Mouse (Mus musculus): ENCODE data around the gene Rufy1. TPM values are rescaled to one million over a fixed set of nuclear protein-coding genes. Genes with fewer than 3 reads are reported as not detected.
A peak's percentile ranks its signal among the peaks of the same experiment; 100 is the strongest.

The Rufy1 gene
- polyA plus RNA-seq, 1 experiment, result 10.7 TPM

DNA sequence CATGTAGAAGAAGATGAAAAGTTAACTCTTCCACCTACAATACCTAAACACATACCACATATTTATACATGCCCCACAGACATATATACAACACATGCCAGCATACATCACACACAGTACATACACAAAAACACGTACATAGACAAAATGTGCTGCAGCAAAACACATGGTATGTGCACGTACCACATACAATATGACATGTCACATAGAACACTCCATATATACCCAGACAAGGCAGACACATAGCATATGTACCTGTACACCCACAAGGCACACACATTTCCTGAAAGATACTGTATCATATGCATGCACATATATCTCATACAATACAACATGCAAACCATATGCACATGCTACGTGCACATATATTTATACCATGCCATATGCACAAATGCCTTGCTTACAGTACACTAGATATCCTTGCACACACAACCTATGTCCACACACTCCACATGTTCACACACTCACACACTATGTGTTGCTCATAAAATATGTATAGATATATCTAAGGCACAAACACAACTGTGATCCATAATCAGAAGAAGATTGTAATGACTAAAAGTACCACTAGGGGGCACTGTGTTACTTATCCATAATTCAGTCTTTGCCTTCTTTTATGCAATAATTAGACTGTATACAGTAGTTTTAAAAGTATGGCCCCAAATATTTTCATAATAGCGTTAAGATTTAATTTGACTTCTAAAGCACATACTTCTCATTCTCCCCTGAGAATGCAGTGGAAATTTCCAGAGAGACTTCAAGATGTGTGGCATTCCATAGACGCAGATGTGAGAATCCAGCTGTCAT lies 12.5 kb upstream of the Rufy1 start:
- no peaks in the 10 kb centered on the region for H3K4me1 ChIP-seq (replicated peaks; ENCODE audit: control insufficient read depth, insufficient read depth, low read length)
- TF ChIP-seq POLR2A (IDR thresholded peaks at IDR 0.05; ENCODE audit: control insufficient read depth, extremely low read depth, insufficient read depth, low read length, poor library complexity), result no peak
- TF ChIP-seq CTCF (IDR thresholded peaks at IDR 0.05; ENCODE audit: borderline replicate concordance, control insufficient read depth, extremely low read depth, insufficient read depth, low read length, poor library complexity), result no peak
- no peak overlapping the region for H3K27ac ChIP-seq (ENCODE audit: control insufficient read depth, insufficient read depth, low read length)
- no peaks in the 10 kb centered on the region for H3K27me3 ChIP-seq (ENCODE audit: control insufficient read depth, insufficient read depth, low read length)
- no peak for DNase-seq
- WGBS, result 81% methylated on average over 5 of the region's 5 CpGs
- H3K4me3 ChIP-seq (ENCODE audit: control insufficient read depth, insufficient read depth, low read length), result no peak overlapping the region
- H3K36me3 ChIP-seq (ENCODE audit: control insufficient read depth, insufficient read depth, low read length), result no peaks in the 10 kb centered on the region

DNA sequence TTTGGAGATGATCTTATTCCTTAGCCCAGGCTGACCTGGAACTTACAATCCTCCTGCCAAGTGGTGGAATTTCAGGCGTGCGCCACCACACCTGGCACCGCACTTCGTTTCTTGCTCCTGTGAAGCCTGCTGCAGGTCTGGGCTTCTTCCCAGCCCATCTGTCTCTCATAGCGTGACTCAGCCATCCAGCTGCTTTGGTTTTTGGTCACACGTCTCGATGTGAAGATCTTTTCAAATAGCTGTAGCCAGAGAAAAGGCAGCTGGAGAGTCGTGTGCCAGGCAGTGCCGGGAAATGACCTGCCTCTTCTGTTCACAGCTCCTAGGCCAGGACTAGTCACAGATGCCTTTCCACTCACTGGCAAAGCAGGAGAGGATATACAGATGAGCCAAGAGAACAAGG lies 10.7 kb upstream of the Rufy1 start:
- Histone ChIP-seq H3K27ac (ENCODE audit: control insufficient read depth, insufficient read depth, low read length) (no peak overlapping the region), H3K36me3 (ENCODE audit: control insufficient read depth, insufficient read depth, low read length) (no peaks in the 10 kb centered on the region), H3K4me3 (ENCODE audit: control insufficient read depth, insufficient read depth, low read length) (no peak overlapping the region), H3K27me3 (ENCODE audit: control insufficient read depth, insufficient read depth, low read length) (no peaks in the 10 kb centered on the region), H3K4me1 (replicated peaks; ENCODE audit: control insufficient read depth, insufficient read depth, low read length) (no peaks in the 10 kb centered on the region)
- TF ChIP-seq CTCF (IDR thresholded peaks at IDR 0.05; ENCODE audit: borderline replicate concordance, control insufficient read depth, extremely low read depth, insufficient read depth, low read length, poor library complexity), result no peak
- WGBS, result 74% methylated on average over 9 of the region's 9 CpGs
- no peak for DNase-seq

DNA sequence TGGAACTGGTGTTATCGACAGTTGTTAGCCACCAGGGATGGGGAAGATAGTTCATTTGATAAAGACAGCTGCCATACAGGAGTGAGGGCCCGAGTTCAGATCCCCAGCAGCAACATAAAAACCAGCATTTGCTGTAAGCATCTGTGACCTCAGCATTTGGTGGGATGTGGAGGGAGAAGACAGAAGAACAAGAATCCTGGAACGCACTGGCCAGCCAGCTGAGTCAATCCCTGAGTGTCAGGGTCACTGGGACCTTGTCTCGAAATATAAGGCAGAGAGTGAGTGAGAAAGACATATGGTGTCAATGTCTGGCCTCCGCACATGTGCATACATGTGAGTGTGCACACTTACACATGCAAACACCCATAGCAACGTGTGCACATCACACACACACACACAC lies 9.8 kb upstream of the Rufy1 start:
- no peak for DNase-seq
- Histone ChIP-seq H3K27me3 (ENCODE audit: control insufficient read depth, insufficient read depth, low read length) (no peaks in the 10 kb centered on the region), H3K36me3 (ENCODE audit: control insufficient read depth, insufficient read depth, low read length) (no peaks in the 10 kb centered on the region), H3K27ac (ENCODE audit: control insufficient read depth, insufficient read depth, low read length) (no peak overlapping the region), H3K4me1 (replicated peaks; ENCODE audit: control insufficient read depth, insufficient read depth, low read length) (no peaks in the 10 kb centered on the region), H3K4me3 (ENCODE audit: control insufficient read depth, insufficient read depth, low read length) (no peak overlapping the region)
- TF ChIP-seq POLR2A (IDR thresholded peaks at IDR 0.05; ENCODE audit: control insufficient read depth, extremely low read depth, insufficient read depth, low read length, poor library complexity) (no peak), CTCF (IDR thresholded peaks at IDR 0.05; ENCODE audit: borderline replicate concordance, control insufficient read depth, extremely low read depth, insufficient read depth, low read length, poor library complexity) (no peak)
- 93% methylated on average over 6 of the region's 6 CpGs for WGBS

DNA sequence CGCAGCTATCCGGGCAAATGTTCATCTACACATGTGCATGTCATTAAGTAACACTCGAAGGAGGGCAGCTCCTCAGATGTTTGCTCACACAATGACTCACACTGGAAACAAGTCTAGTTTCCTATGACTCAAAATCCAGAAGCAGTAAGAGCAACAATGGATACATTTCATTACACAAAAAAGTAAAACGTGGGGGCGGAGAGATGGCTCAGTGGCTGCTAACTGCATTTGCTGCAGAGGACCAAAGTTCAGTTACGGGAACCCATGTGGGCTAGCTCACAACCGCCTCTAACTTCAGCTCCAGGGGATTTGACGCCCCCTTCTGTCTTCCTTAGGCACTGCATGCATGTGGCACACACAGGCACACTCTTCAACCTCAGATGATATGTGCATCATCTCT lies 8.9 kb upstream of the Rufy1 start:
- H3K27ac ChIP-seq (ENCODE audit: control insufficient read depth, insufficient read depth, low read length), result no peak overlapping the region
- no peaks in the 10 kb centered on the region for H3K27me3 ChIP-seq (ENCODE audit: control insufficient read depth, insufficient read depth, low read length)
- no peak for TF ChIP-seq CTCF (IDR thresholded peaks at IDR 0.05; ENCODE audit: borderline replicate concordance, control insufficient read depth, extremely low read depth, insufficient read depth, low read length, poor library complexity)
- TF ChIP-seq POLR2A (IDR thresholded peaks at IDR 0.05; ENCODE audit: control insufficient read depth, extremely low read depth, insufficient read depth, low read length, poor library complexity), result no peak
- H3K4me3 ChIP-seq (ENCODE audit: control insufficient read depth, insufficient read depth, low read length), result no peak overlapping the region
- peak; percentile 18 for DNase-seq
- WGBS, result 82% methylated on average over 8 of the region's 8 CpGs
- H3K36me3 ChIP-seq (ENCODE audit: control insufficient read depth, insufficient read depth, low read length), result no peaks in the 10 kb centered on the region
- H3K4me1 ChIP-seq (replicated peaks; ENCODE audit: control insufficient read depth, insufficient read depth, low read length), result no peaks in the 10 kb centered on the region

DNA sequence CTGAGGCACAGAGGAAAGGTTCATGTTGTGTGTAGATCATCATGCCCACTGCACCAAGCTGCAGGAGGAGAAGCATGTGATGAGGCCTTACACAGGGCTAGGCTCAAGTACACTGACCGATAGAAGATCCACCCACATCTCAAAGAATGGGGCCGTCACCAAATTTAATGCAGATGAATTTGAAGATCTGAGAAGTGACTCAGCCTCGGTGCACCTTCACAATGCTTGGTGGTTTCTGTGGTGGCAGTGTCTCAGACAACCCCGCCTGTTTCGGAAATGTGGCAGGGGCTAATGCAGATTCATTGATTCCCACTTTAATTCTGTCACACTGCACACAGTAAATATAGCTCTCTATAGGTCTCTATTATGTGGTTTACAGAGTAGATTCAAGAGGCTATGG lies 2.0 kb upstream of the Rufy1 start:
- H3K4me3 ChIP-seq (ENCODE audit: control insufficient read depth, insufficient read depth, low read length), result no peak overlapping the region
- no peaks in the 10 kb centered on the region for H3K27me3 ChIP-seq (ENCODE audit: control insufficient read depth, insufficient read depth, low read length)
- no peak for DNase-seq
- WGBS, result 18% methylated on average over 5 of the region's 5 CpGs
- TF ChIP-seq POLR2A (IDR thresholded peaks at IDR 0.05; ENCODE audit: control insufficient read depth, extremely low read depth, insufficient read depth, low read length, poor library complexity) (no peak), CTCF (IDR thresholded peaks at IDR 0.05; ENCODE audit: borderline replicate concordance, control insufficient read depth, extremely low read depth, insufficient read depth, low read length, poor library complexity) (no peak)
- H3K36me3 ChIP-seq (ENCODE audit: control insufficient read depth, insufficient read depth, low read length), result no peaks in the 10 kb centered on the region
- peaks cover 5% of the 10 kb centered on the region for H3K4me1 ChIP-seq (replicated peaks; ENCODE audit: control insufficient read depth, insufficient read depth, low read length)
- H3K27ac ChIP-seq (ENCODE audit: control insufficient read depth, insufficient read depth, low read length), result no peak overlapping the region

DNA sequence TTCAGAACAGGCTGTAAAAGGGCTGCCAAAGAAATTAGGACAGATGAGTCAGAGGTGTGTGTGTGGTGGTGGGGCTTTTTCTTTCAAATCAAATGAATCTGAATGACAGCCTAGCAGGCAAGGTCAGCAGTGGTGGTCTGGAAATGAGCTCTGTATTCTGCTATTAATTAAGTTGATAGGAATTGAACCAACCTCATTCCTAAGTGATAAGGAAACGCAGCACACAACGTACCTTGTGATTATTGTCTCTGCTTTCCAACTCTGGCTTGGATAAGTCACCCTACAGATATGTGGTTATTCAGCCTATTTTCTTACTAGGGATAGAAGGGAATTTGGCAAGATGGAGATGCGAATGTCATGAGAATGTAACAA lies 1.1 kb upstream of the Rufy1 start:
- Histone ChIP-seq H3K4me1 (replicated peaks; ENCODE audit: control insufficient read depth, insufficient read depth, low read length) (peaks cover 5% of the 10 kb centered on the region), H3K36me3 (ENCODE audit: control insufficient read depth, insufficient read depth, low read length) (no peaks in the 10 kb centered on the region), H3K27me3 (ENCODE audit: control insufficient read depth, insufficient read depth, low read length) (no peaks in the 10 kb centered on the region), H3K27ac (ENCODE audit: control insufficient read depth, insufficient read depth, low read length) (no peak overlapping the region), H3K4me3 (ENCODE audit: control insufficient read depth, insufficient read depth, low read length) (no peak overlapping the region)
- 97% methylated on average over 3 of the region's 3 CpGs for WGBS
- DNase-seq, result no peak
- TF ChIP-seq CTCF (IDR thresholded peaks at IDR 0.05; ENCODE audit: borderline replicate concordance, control insufficient read depth, extremely low read depth, insufficient read depth, low read length, poor library complexity) (no peak), POLR2A (IDR thresholded peaks at IDR 0.05; ENCODE audit: control insufficient read depth, extremely low read depth, insufficient read depth, low read length, poor library complexity) (no peak)
